ENCODE assay signal across 19 mouse cellular contexts in the genomic region with DNA sequence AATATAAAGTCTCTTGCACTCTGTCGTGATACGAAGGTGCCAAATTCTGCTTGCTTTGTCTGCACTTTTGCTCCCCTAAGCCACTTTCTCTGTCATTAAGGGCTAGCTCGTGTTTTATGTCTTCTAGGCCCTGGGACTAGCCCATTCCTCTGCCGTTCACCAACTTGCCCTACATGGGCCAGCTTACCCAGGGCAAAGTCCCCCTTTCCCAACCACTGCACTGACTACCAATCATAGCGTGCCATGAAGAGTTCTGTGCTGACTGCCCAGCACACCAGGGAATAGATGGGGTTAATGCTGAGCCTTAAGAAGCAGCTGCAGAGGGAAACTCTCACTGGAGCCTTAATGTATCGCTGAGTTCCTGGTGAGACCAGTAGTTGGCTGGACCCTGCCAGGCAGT. TPM values are rescaled to one million over a fixed set of nuclear protein-coding genes. Genes with fewer than 3 reads are reported as not detected.
"Had no signal": no experiment of that assay in that cellular context is flagged by ENCODE, and none has a peak within 500 bp of the region (broad histone marks: within the 10 kb centered on the region; RNA-seq: fewer than 3 reads in every experiment).

No protein-coding gene starts in this region.

- H3K4me1 ChIP-seq: limb, embryonic 10.5 days; liver, embryonic 12.5 days; lung, embryonic 15.5 days; megakaryocyte, embryonic 14.5 days; midbrain, embryonic 15.5 days; neural tube, embryonic 13.5 days had no signal

- H3K36me3 ChIP-seq: limb, embryonic 10.5 days; liver, embryonic 12.5 days; lung, embryonic 15.5 days; midbrain, embryonic 15.5 days; neural tube, embryonic 13.5 days had no signal

- H3K9me3 ChIP-seq: limb, embryonic 10.5 days; liver, embryonic 12.5 days; lung, embryonic 15.5 days; midbrain, embryonic 15.5 days; neural tube, embryonic 13.5 days had no signal

- ATAC-seq: liver, embryonic 12.5 days; midbrain, embryonic 15.5 days had no signal

- H3K27me3 ChIP-seq: liver, embryonic 12.5 days; lung, embryonic 15.5 days; midbrain, embryonic 15.5 days; neural tube, embryonic 13.5 days had no signal

- H3K9ac ChIP-seq: liver, embryonic 12.5 days; lung, embryonic 15.5 days; midbrain, embryonic 15.5 days; neural tube, embryonic 13.5 days had no signal

- H3K4me3 ChIP-seq: left cerebral cortex, adult 2 months; limb, embryonic 10.5 days; liver, embryonic 12.5 days; lung, embryonic 15.5 days; megakaryocyte, embryonic 14.5 days; midbrain, embryonic 15.5 days; neural tube, embryonic 13.5 days had no signal

- DNase-seq: lung, postnatal 14 days; retina, postnatal 1 day; right cerebral cortex, postnatal 4 days; spleen, adult 18-20 months; thymus, adult 18-20 months; thymus, postnatal 14 days had no signal

- H3K27ac ChIP-seq: left cerebral cortex, adult 2 months; limb, embryonic 10.5 days; liver, embryonic 12.5 days; lung, embryonic 15.5 days; macrophage; midbrain, embryonic 15.5 days; neural tube, embryonic 13.5 days had no signal

- H3K4me2 ChIP-seq: liver, embryonic 12.5 days; lung, embryonic 15.5 days; midbrain, embryonic 11.5 days; midbrain, embryonic 15.5 days; neural tube, embryonic 13.5 days had no signal

RNA-seq across cellular contexts. Expression of a gene that starts 2.5 kb away (rescaled TPM):
- polyA plus RNA-seq: limb, embryonic 10.5 days; limb, embryonic 14.5 days; liver, embryonic 12.5 days; liver, embryonic 16.5 days; lung, embryonic 15.5 days; macrophage; midbrain, embryonic 11.5 days; midbrain, embryonic 15.5 days; neural tube, embryonic 13.5 days; stomach, embryonic 14.5 days had no signal

RNA-seq across cellular contexts. Expression of a gene that starts 36.7 kb away (rescaled TPM):
- polyA plus RNA-seq: limb, embryonic 10.5 days; macrophage; midbrain, embryonic 15.5 days; neural tube, embryonic 13.5 days had no signal

RNA-seq across cellular contexts. Expression of a gene that starts 50.2 kb away (rescaled TPM):
- polyA plus RNA-seq: large intestine, adult 2 months; limb, embryonic 10.5 days; limb, embryonic 14.5 days; liver, embryonic 12.5 days; lung, embryonic 15.5 days; macrophage; midbrain, embryonic 11.5 days; midbrain, embryonic 15.5 days; neural tube, embryonic 13.5 days; stomach, embryonic 14.5 days had no signal

RNA-seq across cellular contexts. Expression of a gene that starts 51.0 kb away (rescaled TPM):
- polyA plus RNA-seq: liver, embryonic 12.5 days; liver, embryonic 16.5 days; lung, embryonic 15.5 days; macrophage; midbrain, embryonic 11.5 days; midbrain, embryonic 15.5 days; neural tube, embryonic 13.5 days; stomach, embryonic 14.5 days had no signal
